ENCODE assay signal across 10 mouse cellular contexts in the genomic region with DNA sequence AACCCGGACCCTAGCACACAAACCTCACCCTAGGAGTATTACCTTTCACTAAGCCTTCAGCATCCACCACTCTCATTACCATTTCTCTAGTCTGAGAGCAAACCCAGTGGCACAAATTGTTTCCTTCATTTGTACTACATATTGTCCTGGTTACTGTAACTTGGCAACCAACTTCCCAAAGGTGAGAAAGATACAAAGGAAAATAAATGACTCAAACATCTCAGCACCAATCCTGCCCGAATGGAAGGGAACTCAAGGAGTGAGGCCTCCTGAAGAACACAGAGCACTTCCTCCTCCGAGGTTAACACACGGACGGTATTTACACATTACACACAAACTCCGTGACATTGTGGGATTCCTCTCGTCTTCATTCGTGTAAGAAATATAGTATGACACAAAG. TPM values are rescaled to one million over a fixed set of nuclear protein-coding genes. Genes with fewer than 3 reads are reported as not detected.
DNase-seq lines count a peak whose midpoint lies in the region; ATAC-seq and TF ChIP-seq lines count a peak whose summit lies in the region.
"Had no signal": no experiment of that assay in that cellular context is flagged by ENCODE, and none has a peak within 500 bp of the region (broad histone marks: within the 10 kb centered on the region; RNA-seq: fewer than 3 reads in every experiment).

No protein-coding gene starts in this region.

- H3K4me2 ChIP-seq in forebrain, embryonic 12.5 days, result peak overlapping the region; percentile 15; the same call in 1 of the 2 replicates
- peak overlapping the region; percentile 4; the same call in 1 of the 2 replicates for H3K4me2 ChIP-seq in liver, postnatal 0 days (ENCODE audit: low read depth, low read length)
- H3K4me2 ChIP-seq in stomach, embryonic 15.5 days, result no peak overlapping the region

- no peak for TF ChIP-seq CTCF in lung, adult 2 months (IDR thresholded peaks at IDR 0.05; ENCODE audit: insufficient read depth, low read length)
- no peak for TF ChIP-seq CTCF in liver, postnatal 0 days (IDR thresholded peaks at IDR 0.05; ENCODE audit: low read depth)

- TF ChIP-seq EP300 in liver, postnatal 0 days (IDR thresholded peaks at IDR 0.05; ENCODE audit: low read depth), result no peak

- H3K4me3 ChIP-seq in forebrain, embryonic 12.5 days (replicated peaks), result no peak overlapping the region
- no peak overlapping the region for H3K4me3 ChIP-seq in forebrain, embryonic 10.5 days
- no peak overlapping the region for H3K4me3 ChIP-seq in lung, adult 2 months (replicated peaks; ENCODE audit: extremely low read depth, low read depth, low read length)
- H3K4me3 ChIP-seq in liver, postnatal 0 days (ENCODE audit: low read depth, low read length), result no peak overlapping the region
- no peak overlapping the region for H3K4me3 ChIP-seq in stomach, embryonic 15.5 days (replicated peaks)

- no peaks in the 10 kb centered on the region for H3K36me3 ChIP-seq in forebrain, embryonic 12.5 days (replicated peaks)
- H3K36me3 ChIP-seq in forebrain, embryonic 10.5 days (replicated peaks), result peaks cover 7% of the 10 kb centered on the region
- no peaks in the 10 kb centered on the region for H3K36me3 ChIP-seq in liver, postnatal 0 days (replicated peaks; ENCODE audit: insufficient read depth, low read length)
- no peaks in the 10 kb centered on the region for H3K36me3 ChIP-seq in stomach, embryonic 15.5 days

- H3K27me3 ChIP-seq in forebrain, embryonic 12.5 days, result no peaks in the 10 kb centered on the region
- no peaks in the 10 kb centered on the region for H3K27me3 ChIP-seq in forebrain, embryonic 10.5 days (ENCODE audit: poor library complexity, severe bottlenecking)
- H3K27me3 ChIP-seq in liver, postnatal 0 days (ENCODE audit: insufficient read depth, low read length), result no peaks in the 10 kb centered on the region
- no peaks in the 10 kb centered on the region for H3K27me3 ChIP-seq in stomach, embryonic 15.5 days (replicated peaks)

- DNase-seq in forebrain, embryonic 10.5 days (ENCODE audit: extremely low spot score, low spot score), result no peak
- peak; percentile 27 for DNase-seq in lung, postnatal 36 days
- no peak for DNase-seq in lung, adult 2 months
- no peak for DNase-seq in liver, postnatal 0 days
- no peak for DNase-seq in adrenal gland, adult 18-20 months (ENCODE audit: low spot score in 2 of 2)
- DNase-seq: kidney, postnatal 10 days; lung, postnatal 10 days had no signal

- 48% methylated on average over 8 of the region's 8 CpGs for WGBS in forebrain, embryonic 12.5 days
- 79% methylated on average over 8 of the region's 8 CpGs for WGBS in forebrain, embryonic 10.5 days
- WGBS in lung, adult 2 months, result 25% methylated on average over 8 of the region's 8 CpGs
- WGBS in liver, postnatal 0 days (ENCODE audit: insufficient replicate concordance), result 29% methylated on average over 8 of the region's 8 CpGs
- 49% methylated on average over 8 of the region's 8 CpGs for WGBS in stomach, embryonic 15.5 days

- ATAC-seq in forebrain, embryonic 12.5 days (ENCODE audit: low FRiP score), result peak; percentile 45; the same call in 1 of the 2 replicates
- ATAC-seq in liver, postnatal 0 days, result no peak
- 0 out of 2 replicates have a peak, but pooled peaks have one; percentile 7 for ATAC-seq in stomach, embryonic 15.5 days (ENCODE audit: insufficient read depth, low FRiP score, low read depth)
- ATAC-seq in inflammation-experienced regulatory T-cells, adult 6 months, result no peak

- TF ChIP-seq POLR2A in lung, adult 2 months (IDR thresholded peaks at IDR 0.05; ENCODE audit: borderline replicate concordance, extremely low read depth, low read depth, low read length), result no peak

- H3K9me3 ChIP-seq in forebrain, embryonic 12.5 days, result no peaks in the 10 kb centered on the region
- no peaks in the 10 kb centered on the region for H3K9me3 ChIP-seq in forebrain, embryonic 10.5 days
- H3K9me3 ChIP-seq in liver, postnatal 0 days (ENCODE audit: low read length), result no peaks in the 10 kb centered on the region
- H3K9me3 ChIP-seq in stomach, embryonic 15.5 days, result no peaks in the 10 kb centered on the region

- H3K4me1 ChIP-seq in forebrain, embryonic 12.5 days, result peaks cover 64% of the 10 kb centered on the region
- peaks cover 73% of the 10 kb centered on the region for H3K4me1 ChIP-seq in forebrain, embryonic 10.5 days
- peaks cover 28% of the 10 kb centered on the region for H3K4me1 ChIP-seq in lung, adult 2 months (ENCODE audit: control insufficient read depth, insufficient read depth, low read length)
- peaks cover 48% of the 10 kb centered on the region for H3K4me1 ChIP-seq in liver, postnatal 0 days (ENCODE audit: insufficient read depth)
- H3K4me1 ChIP-seq in stomach, embryonic 15.5 days, result peaks cover 14% of the 10 kb centered on the region

- no peak overlapping the region for H3K27ac ChIP-seq in forebrain, embryonic 12.5 days
- H3K27ac ChIP-seq in forebrain, embryonic 10.5 days, result no peak overlapping the region
- no peak overlapping the region for H3K27ac ChIP-seq in liver, postnatal 0 days (ENCODE audit: low read depth)
- no peak overlapping the region for H3K27ac ChIP-seq in stomach, embryonic 15.5 days

- H3K9ac ChIP-seq in forebrain, embryonic 12.5 days, result no peak overlapping the region
- H3K9ac ChIP-seq in liver, postnatal 0 days (replicated peaks), result no peak overlapping the region
- H3K9ac ChIP-seq in stomach, embryonic 15.5 days, result no peak overlapping the region

RNA-seq across cellular contexts. Expression of a gene that starts 7.4 kb away (rescaled TPM):
- 55.8 and 59.7 TPM in 2 replicates for polyA plus RNA-seq in forebrain, embryonic 12.5 days (2016; fragmentation: Nextera tagmentation; extraction: Ambion mirVana)
- 24.3 and 27.9 TPM in 2 replicates for polyA plus RNA-seq in forebrain, embryonic 10.5 days (2016; fragmentation: Nextera tagmentation; extraction: Ambion mirVana)
- polyA plus RNA-seq in lung, adult 2 months (2012; rRNA removed), result 19.4 and 33.4 TPM in 2 replicates
- polyA plus RNA-seq in liver, postnatal 0 days (2015; fragmentation: Nextera tagmentation; extraction: Ambion mirVana), result 4.5 and 5.5 TPM in 2 replicates
- polyA plus RNA-seq in stomach, embryonic 15.5 days (2015; fragmentation: Nextera tagmentation; extraction: Ambion mirVana), result 11.9 and 14.5 TPM in 2 replicates
- 10 to 100 TPM; 55.5 to 67.8 TPM for total RNA-seq in adrenal gland, adult 18-20 months (2021)
- 1 to 10 TPM; 1.2 to 2.2 (median 1.3) TPM for polyA plus RNA-seq in inflammation-experienced regulatory T-cells, adult 6 months (2017; shearing (Covaris generic))

Comparison
In these comparisons a context has a peak if more than half of its experiments do, and no peak if none do; other contexts are left out.
1. ATAC-seq: peak in forebrain, embryonic 12.5 days (single experiment) and stomach, embryonic 15.5 days (single experiment); none in liver, postnatal 0 days (single experiment) and inflammation-experienced regulatory T-cells, adult 6 months (single experiment).